Mouse (Mus musculus) adipose tissue, adult 10 weeks (tissue): ENCODE data around the gene Zfpm1. TPM values are rescaled to one million over a fixed set of nuclear protein-coding genes. Genes with fewer than 3 reads are reported as not detected.

Experiments
- polyA plus RNA-seq: library from polyadenylated mRNA; stranded (reverse); fragments of 350-450 nt; fragmentation: Illumina TruSeq; extraction: RNeasy Lipid Tissue Mini Kit (QIAGEN cat#74804); gene quantifications from one replicate; pipeline ENCODE4 v1.2.3, GENCODE M21; 2014; ENCODE audit warnings: low read depth, low replicate concordance

Gene Zfpm1
- polyA plus RNA-seq: 13.1 TPM

GRCm38 (mm10) chr8:122282035-122282358, at the start of gene Zfpm1:
TSS of gene Zfpm1 (plus strand) at chr8:122282141.

GRCm38 (mm10) chr8:122360696-122361416, 78.9 kb downstream of the Zfpm1 start, which contains the start of gene Trhr2:
TSS of gene Trhr2 (minus strand) at chr8:122360746.

GRCm38 (mm10) chr8:122376365-122377231, 94.7 kb downstream of the Zfpm1 start, which contains the start of gene Zc3h18:
TSS of gene Zc3h18 (plus strand) at chr8:122376609.

Other genes starting within 250 kb of the Zfpm1 start
- gene Trhr2, start 78.6 kb downstream of the Zfpm1 start, polyA plus RNA-seq: not detected
- 28.3 TPM for gene Zc3h18, start 94.5 kb downstream of the Zfpm1 start, polyA plus RNA-seq
- not detected for gene Il17c, start 139.9 kb downstream of the Zfpm1 start, polyA plus RNA-seq
- gene Cyba, start 150.8 kb downstream of the Zfpm1 start, polyA plus RNA-seq: 74.7 TPM
- gene Mvd, start 161.3 kb downstream of the Zfpm1 start, polyA plus RNA-seq: 18.9 TPM
- gene Snai3, start 178.6 kb downstream of the Zfpm1 start, polyA plus RNA-seq: 0.99 TPM
- 31.9 TPM for gene Rnf166, start 193.9 kb downstream of the Zfpm1 start, polyA plus RNA-seq
- 14.8 TPM for gene Ctu2, start 194.0 kb downstream of the Zfpm1 start, polyA plus RNA-seq